Mouse (Mus musculus) brain, embryonic 14.5 days (tissue): ENCODE measurements around the gene Klra2. TPM values are rescaled to one million over a fixed set of nuclear protein-coding genes. Genes with fewer than 3 reads are reported as not detected.
A peak's percentile ranks its signal among the peaks of the same experiment; 100 is the strongest.
"Not testable (repeated sequence)": the region's sequence is repeated elsewhere in the genome, so short reads cannot be mapped to it uniquely, and the experiment has no call there.

Source experiments
- DNase-seq: peaks from one replicate; pipeline ENCODE4 v3.0.0-alpha.2; 2011; ENCODE audit warnings: low read depth
- CTCF ChIP-seq: fragments of 200-500 bp; IDR thresholded peaks from 2 replicates; pipeline ENCODE4 v1.5.1; 2012; ENCODE audit warnings: inconsistent platforms, mild to moderate bottlenecking, moderate library complexity, borderline replicate concordance; ENCODE audit not compliant: insufficient read depth, insufficient read length; ENCODE audit errors: extremely low read depth
- POLR2A ChIP-seq: fragments of 200-500 bp; IDR thresholded peaks from 2 replicates; pipeline ENCODE4 v1.6.1; 2012; ENCODE audit warnings: mild to moderate bottlenecking, inconsistent platforms, borderline replicate concordance; ENCODE audit not compliant: poor library complexity, insufficient read depth, insufficient read length, severe bottlenecking; ENCODE audit errors: extremely low read depth
- polyA plus RNA-seq: library from polyadenylated mRNA; depleted of rRNA; stranded (reverse); fragments of >200 nt; gene quantifications from 2 replicates; pipeline ENCODE4 v1.2.3, GENCODE M21; 2012; rRNA removed

Klra2 gene
- polyA plus RNA-seq = 0.14 and 0.16 TPM in 2 replicates

- no peak for DNase-seq
- no peak for TF ChIP-seq POLR2A
- TF ChIP-seq CTCF = no peak
Observed at GRCm38 (mm10) chr6:131247206-131247605, at the start of gene Klra2. Gene Klra2 (minus strand): TSS chr6:131247362.

GRCm38 (mm10) chr6:131294435-131295112 is 47.4 kb upstream of the Klra2 start:
- no peak for DNase-seq
- TF ChIP-seq POLR2A (no peak), CTCF (no peak)

- no peak for DNase-seq
- no peak for TF ChIP-seq CTCF
- TF ChIP-seq POLR2A = no peak
Observed at GRCm38 (mm10) chr6:131293916-131294315, 46.8 kb upstream of the Klra2 start.

GRCm38 (mm10) chr6:131292991-131293788 is 46.0 kb upstream of the Klra2 start, which contains the start of gene Magohb:
Gene Magohb (minus strand): TSS chr6:131293244.
- DNase-seq = peak; percentile 91
- TF ChIP-seq CTCF (no peak), POLR2A (no peak)

GRCm38 (mm10) chr6:131292276-131292990 is 45.3 kb upstream of the Klra2 start:
- TF ChIP-seq POLR2A (no peak), CTCF (no peak)
- peak; percentile 55 for DNase-seq

GRCm38 (mm10) chr6:131290430-131290829 is 43.3 kb upstream of the Klra2 start:
- TF ChIP-seq POLR2A (no peak), CTCF (peak; percentile 60; the same call in 1 of the 2 replicates)
- DNase-seq = peak; percentile 53

GRCm38 (mm10) chr6:131278160-131278559 is 31.0 kb upstream of the Klra2 start:
- not testable (repeated sequence) for DNase-seq

GRCm38 (mm10) chr6:131276659-131277058 is 29.5 kb upstream of the Klra2 start:
- TF ChIP-seq POLR2A (no peak), CTCF (no peak)
- no peak for DNase-seq

- no peak for DNase-seq
- no peak for TF ChIP-seq CTCF
- TF ChIP-seq POLR2A = no peak
Observed at GRCm38 (mm10) chr6:131272311-131272710, 25.1 kb upstream of the Klra2 start.

GRCm38 (mm10) chr6:131270312-131270711 is 23.1 kb upstream of the Klra2 start:
- DNase-seq = no peak
- TF ChIP-seq CTCF = no peak
- TF ChIP-seq POLR2A = no peak

- no peak for DNase-seq
- TF ChIP-seq POLR2A (no peak), CTCF (no peak)
Observed at GRCm38 (mm10) chr6:131269599-131269998, 22.4 kb upstream of the Klra2 start.
